Mouse (Mus musculus): ENCODE data around the gene Trak1.

Trak1 gene

DNA sequence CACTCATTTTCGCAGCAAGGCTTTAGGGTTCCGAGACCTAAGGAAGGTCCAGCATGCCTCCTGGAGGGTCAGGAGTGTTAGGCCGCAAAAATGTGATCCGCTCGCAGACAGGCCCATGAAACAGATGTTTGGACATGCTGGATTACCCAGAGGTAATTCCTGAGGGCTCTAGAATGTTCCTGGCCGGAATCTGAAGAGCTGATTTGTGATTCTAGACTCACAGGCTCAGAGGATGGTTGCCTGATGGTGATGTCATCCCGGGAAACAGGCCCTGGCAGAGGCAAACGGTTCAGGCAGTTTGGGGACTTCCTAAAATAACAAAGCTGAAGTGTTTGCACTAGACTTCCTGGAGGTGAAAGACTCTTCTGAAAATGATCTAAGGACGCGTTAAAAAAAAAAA is 50.7 kb downstream of the Trak1 start:
- in situ Hi-C loops (cut with MboI, MseI) = no loop called here

DNA sequence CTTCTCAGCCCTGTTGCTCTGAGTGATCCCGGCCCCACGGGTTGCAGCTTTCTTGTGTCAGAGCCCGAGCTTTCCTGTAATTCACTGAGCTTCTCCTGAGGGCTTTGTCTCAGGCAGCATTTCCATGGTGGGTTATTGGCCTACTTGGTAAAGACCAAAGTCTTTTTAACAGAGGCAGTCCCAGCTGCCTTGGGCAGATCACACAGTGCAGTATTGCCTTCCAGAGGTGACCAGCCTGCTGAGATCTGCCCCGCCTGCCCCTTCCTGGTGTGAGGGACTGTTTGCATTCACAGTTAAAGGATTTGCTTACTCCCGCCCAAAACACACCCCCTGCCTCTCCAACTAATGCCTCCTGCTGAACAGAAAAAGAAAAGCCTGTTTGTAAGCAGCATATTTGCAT is 51.2 kb downstream of the Trak1 start:
- in situ Hi-C loops (cut with MboI, MseI) = no loop called here

DNA sequence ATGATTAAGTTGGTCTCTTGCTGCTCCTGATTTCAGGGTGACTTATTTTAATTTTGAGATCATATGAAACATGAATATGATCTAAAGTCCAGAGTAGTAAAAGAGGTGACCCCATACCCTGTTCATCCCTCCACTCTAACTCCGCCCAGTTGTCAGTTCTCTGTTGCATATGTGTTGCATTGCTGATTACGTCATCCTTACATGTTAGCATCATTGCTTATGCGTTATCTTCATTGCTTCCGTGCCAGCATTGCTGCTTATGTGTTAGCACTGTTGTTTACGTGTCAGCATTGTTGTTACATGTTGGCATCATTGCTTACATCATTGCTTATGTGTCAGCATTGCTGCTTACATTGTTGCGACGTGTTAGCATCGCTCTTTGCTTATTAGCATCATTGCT is 51.8 kb downstream of the Trak1 start:
- in situ Hi-C loops (cut with MboI, MseI) = no loop called here

DNA sequence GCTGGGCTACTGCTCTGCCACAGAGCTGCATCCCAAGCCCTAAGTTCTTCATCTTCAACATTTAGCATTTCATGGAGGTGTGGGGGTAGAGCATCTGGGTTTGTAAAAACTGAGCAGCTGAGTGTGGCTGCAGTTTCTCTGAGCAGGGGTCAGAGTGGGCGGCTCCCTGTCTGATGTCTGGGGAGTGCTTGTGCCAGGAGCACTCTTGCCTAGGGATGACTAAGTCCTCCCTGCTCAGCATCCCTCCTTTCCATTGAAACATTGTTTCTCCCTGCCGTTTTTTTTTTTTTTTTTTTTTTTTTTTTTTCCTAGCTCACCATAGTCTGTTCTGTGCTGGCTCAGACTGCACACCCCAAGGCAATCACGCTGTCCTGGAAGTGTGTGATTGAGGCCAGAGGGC is 53.3 kb downstream of the Trak1 start:
- in situ Hi-C loops (cut with MboI, MseI) = no loop called here

DNA sequence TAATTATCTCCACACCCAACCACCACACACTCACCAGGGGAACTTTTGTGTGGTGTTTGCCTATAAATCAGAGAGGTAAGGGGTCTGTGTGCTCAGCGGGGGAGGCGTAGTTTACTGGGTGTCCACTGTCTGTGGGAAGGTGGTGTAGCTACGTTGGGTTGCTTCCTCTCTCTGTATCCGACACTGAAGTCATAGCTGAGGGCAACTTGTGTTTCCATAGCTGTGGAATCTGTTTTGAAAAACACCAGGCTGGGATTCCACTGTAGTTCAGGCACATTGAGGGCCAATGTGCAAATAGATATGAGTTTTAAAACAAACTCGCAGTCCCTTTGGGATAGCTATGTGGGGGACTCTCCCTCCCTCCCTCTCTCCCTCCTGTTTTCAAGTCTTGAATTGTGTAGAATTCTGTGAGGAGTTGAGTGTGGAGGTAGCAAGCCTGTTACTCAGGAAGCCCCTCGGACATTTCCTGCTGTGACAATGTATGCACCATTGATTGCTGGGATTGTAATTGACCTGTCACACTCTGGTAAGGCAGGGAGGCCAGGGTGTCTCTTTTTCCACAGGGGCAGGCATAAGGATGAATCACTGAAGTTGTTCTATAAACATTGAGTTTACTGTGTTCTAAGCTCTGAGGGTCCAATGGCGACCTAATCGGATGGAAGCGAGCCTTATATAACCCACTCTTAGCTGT is 54.2 kb downstream of the Trak1 start:
- in situ Hi-C loops (cut with MboI, MseI) = no loop called here

DNA sequence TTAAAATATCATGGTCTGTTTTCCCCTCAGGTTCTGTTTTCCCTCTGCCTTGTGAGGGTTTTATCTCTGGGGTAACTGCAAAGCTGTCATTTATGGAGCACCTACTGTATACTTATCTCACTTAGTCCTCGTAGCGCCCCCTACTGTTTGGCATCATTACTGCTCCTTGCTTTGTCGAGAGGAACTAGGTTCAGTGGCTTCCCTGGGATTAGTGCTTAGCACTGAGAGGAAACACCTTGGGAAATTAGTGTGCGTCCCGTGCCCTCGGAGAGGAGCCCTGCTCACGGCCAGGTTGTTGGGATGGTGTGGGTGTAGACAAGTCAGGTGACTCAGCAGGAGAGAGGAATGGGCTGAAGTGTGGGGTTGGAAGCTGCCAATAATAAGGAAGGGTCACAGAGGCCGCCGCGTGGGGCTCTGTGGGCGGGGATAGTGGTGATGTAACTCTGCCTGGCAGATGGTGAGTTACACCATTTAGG is 54.9 kb downstream of the Trak1 start:
- in situ Hi-C loops (cut with MboI, MseI) = no loop called here

DNA sequence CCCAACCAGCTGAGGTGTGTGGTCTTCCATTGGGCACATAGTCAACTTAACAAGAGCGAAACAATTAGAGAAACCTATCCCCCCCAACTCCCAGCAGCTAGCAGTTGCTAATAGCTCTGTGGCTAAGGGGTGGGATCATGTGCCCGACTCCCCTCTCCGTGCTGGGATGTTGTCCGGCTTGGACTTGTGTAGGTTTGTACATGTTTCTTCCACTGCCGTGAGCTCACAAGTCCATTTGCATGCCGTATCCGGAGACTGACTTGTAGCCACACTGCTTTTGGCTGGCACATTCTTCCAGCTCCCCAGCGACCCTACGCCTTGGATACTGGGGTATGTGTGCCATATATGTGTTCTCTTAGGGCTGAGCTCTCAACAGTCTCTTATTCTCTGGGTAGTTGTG is 55.4 kb downstream of the Trak1 start:
- in situ Hi-C loops (cut with MboI, MseI) = no loop called here

DNA sequence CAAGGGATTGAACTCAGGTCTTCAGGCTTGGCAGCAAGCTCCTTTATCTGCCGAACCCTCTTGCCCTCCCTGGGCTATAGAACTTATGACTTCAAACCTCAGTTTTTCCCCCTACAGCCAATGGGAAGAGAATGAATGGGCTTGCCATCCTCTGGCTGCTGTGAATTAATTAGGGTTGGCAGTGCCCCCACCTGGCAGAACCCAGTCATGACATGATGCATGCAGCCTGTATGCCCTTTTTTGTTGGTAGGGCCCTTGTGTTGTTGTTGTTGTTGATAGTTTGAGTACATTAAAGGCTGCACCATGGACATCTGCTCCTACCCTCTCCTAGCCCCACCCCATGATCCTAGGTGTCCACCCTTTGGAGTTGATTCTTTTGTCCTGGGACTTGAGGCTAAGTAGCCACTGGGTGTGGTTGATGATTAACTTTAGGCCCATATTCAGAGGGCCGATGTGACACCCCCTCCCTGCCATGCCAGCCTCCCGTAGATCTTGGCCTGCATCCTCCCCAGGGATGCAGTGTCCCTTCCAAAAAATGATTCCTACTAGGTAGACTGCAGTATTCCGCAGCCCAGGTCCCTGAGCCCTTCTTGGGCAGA is 57.6 kb downstream of the Trak1 start:
- in situ Hi-C loops (cut with MboI, MseI) = no loop called here

DNA sequence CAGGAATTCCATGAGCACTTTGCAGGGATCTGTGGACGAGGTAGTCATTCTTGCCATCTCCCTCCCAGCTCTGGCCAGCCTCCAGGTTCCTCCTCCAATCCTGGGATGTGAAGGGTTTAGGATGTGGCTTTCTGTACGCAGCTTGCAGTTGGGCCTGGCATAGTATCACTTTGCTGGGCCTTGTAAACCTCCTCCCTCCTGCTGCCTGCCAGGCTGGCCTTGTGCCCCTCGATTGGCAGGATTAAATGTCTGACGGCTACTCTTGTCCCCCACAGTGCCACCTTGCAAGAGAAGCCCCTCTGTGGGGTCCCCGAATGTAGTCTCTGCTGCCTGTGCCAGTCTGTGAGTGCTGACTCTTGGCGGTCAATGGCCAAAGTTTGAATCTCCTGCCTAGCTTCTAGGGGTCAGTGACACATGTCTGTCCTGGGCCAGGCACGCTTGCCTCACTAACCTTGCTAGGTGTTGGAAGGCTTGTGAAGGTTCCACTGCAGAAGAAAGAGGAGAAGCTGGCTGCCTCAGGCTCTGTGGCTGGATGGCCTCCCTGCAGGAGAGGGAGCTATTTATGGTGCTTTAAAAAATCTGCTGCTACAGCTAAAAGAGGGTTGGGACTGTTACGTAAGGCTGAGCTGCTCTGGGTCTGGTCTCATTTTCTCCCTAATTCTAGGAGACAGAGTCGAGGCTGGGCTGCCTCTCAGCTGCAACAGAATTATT is 58.3 kb downstream of the Trak1 start:
- in situ Hi-C loops (cut with MboI, MseI) = no loop called here

DNA sequence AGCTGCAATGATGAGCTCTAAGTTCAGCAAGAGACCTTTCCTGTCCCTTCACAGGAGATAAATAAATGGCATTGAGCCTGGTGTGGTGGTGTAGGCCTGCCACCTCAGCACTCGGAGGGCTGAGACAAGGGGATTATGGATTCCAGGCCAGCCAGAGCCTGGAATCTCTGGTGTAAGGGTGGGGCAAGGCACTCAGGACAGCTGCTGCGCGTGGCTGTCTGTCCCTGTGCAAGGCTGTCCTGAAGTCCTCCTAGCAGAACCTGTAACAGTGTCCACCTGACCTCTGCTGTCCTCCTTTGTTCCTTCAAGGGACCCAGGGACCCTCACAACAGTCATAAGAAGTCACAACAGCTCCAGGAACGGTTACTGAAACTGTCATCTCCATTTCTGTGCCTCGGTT is 59.8 kb downstream of the Trak1 start:
- in situ Hi-C loops (cut with MboI, MseI) = no loop called here

DNA sequence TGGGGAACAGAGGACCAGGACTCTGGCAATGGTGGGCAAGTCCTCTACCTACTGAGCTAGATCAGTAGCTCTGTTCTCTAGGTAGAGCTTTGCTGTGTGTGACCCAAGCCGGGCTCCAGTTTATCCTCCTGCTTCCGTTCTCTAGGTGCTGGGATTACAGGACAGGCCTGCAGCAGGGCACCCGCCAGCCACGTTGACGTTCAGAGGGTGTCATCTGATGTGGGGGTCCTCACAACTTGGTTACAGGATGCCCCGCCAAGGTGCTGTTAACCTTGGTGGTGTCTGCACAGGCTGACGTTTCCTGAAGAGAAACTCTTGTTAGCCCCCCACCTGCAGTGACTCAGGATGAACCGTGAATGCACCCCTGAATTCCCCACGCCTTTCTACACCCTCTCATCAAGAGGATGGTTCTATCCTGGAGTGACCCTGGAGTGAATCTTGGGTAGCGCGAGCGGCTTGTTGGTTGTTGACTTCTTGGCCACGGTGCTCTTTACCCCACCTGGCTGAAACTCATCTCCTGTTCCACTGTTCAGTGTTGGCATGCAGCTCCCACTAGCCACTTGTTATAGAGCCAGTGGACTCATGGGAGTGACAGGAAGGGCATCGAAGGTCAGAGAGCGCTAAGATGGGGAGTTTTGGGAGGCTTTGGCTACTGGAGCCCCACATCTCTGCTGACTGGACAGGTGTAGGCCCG is 60.4 kb downstream of the Trak1 start:
- in situ Hi-C loops (cut with MboI, MseI) = no loop called here

DNA sequence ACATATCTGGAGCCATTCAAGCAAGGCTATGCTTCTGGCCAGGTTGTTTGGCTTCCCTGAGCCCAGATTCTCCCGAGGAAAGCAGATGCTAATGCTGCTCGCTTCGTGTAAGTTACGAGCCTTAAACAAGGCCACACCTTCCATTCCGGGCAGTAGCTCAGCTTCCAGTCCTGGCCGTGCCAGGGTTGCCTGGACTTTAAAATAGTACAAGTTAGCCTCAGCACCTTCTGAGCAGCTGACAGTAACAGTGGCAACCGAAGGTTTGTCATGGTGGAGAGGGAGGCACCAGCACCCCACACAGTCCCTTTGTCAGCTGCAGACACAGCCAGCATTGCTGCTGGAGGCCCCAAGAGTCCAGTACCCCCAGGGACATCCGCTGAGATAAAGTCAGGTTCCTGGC is 61.1 kb downstream of the Trak1 start:
- in situ Hi-C loops (cut with MboI, MseI) = no loop called here

DNA sequence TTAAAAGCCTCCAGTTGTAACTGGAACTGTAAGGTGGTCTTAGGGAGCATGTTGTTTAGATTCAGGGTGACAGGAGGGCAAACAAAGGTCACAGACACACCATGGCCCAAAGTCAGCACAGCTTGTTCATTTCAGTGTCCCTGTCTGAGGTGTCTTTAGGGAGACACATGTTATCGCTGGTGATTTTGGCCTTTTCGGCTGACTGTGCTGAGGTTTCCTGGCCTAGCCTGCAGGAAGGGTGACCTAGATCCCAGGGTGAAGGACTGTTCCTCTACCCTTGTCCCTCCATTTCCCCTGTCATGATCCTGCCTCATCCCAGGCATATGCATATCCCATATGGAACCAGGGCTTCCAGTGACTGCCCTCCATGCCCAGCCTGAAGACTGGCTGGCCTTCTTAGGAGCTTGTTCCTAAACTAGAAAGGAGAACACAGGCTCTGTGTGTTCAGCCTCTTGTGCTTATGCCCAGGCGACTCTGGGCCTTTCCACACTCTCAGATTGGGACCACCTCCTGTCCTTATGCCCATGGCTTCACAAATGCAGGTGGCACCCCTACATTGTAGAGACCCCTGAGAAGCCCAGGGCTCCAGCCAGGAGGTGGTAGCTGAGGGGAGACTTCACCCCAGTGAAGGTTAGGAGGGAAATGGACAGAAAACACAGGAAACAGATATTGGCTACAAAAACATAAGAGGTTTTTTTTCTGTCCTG is 62.1 kb downstream of the Trak1 start:
- in situ Hi-C loops (cut with MboI, MseI) = no loop called here

DNA sequence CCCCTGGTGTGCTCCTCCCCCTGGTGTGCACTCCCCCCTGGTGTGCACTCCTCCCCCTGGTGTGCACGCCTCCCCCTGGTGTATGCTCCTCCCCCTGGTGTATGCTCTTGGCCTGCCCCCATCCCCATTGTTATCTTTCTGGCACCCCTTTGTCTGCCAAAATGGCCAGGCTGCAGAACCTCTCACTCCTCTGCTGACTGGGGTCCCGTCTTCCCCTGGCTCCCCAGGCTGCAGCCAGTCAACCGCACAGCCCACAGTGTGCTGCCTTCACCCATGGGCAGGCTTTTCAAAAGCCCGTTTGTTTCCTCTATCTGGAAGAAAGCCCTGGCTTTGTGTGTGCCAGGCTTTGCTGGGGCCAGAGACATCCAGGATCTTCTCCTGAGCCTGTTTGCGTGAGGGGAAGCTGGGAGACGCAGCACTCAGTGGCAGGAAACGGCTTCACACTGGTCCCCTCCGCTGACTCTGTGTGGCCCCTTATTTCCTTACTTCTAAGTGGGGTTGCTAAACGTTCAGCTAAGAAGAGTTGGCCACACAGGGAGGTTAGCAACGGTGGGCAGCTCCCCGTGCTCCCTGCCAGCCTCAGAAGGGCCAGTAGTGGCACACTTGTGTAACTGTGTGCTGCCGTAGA is 63.1 kb downstream of the Trak1 start:
- in situ Hi-C loops (cut with MboI, MseI) = loop anchor here (5.0 kb wide), 1 partner anchor 73 kb away; no protein-coding TSS in a partner anchor

DNA sequence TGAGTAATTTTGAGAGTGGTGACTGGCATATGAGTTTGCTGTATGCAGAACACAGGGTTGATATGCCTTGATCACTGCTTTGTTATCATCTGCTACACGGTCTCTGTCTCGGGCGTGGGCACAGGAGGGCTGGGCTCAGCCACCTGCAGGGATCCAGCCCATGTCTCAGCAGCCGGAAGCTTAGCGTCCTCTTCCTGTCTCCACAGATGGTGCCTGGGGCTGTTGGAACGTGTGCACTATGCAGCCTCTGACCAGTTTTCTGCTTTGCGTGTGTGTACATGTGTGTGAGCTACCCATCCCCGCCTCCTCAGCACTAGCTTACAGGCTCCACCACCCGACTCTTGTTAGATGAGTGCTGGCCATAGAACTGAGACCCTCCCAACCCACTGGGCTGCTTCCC is 63.7 kb downstream of the Trak1 start:
- in situ Hi-C loops (cut with MboI, MseI) = loop anchor here (5.0 kb wide), 1 partner anchor 74 kb away; no protein-coding TSS in a partner anchor

DNA sequence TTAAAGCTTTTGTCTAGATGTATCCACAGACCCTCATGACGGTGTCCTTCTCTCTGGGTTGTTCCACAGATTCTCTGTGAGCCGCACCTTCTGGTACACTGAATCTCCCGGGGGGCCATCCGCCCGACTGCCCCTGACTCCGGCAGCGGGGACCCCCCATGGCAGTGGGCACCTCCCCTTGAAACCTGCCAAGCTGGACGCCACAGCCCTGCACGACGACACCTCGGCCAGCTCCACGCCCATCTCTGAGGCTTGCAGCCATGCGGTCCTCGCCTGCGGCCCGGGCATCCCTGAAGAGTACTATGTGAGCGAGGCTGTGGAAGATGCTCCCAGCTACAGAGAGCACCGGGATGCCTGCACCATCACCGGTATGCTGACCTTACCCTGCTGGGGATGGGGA is 66.6 kb downstream of the Trak1 start:
- in situ Hi-C loops (cut with MboI, MseI) = loop anchor here (5.0 kb wide), 1 partner anchor 77 kb away; no protein-coding TSS in a partner anchor

DNA sequence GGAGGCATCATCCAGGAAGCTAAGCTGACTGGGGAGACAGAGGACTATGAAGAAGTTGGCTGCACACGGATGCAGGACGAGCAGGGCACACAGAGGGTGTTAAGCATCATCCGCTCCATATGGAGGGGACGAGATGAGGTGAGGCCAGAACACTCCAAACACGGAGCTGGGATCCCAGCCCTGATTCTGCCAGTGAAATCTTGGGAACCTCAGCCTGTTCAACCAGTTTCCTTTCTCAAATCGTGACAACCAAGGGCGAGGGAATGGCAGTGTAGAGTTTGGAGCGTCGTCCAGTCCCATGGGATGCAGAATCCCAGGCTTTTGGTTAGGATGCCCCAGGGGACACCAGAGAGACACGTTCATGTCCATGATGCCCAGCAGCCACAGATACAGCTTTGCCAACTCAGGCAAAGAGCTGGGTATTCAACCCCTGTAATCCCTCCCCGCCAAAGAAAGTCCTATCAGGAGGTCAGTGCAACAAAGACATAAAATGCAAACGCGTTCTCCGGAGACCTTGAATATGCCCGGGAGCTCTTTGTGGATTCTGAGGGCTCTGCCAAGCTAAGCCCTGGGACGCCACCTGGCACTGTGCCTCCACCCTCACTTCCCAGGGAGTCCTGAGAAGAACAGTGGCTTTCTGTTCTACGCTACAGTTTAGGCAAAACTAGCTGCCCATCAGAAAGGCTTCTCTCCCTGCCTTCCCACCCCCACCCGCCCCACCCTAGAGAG is 69.0 kb downstream of the Trak1 start:
- in situ Hi-C loops (cut with MboI, MseI) = no loop called here

DNA sequence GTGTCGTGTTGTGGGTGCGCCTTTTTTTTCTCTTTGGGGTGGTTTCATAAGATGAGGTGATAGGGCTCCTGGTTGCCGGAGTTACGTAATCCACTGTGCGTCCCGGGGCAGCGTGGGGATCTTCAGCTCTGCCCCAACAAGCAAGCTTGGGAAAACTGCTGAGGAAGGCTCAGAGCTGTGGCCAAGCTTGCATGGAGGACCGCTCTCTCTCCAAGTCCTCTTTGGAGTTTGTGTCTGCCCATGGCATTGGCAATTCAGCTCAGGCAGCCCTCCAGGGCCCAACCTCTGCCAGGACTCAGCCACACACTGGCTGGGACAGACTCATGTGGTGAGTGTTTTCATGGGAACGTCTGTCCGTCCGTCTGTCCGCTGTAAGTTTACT is 69.6 kb downstream of the Trak1 start:
- in situ Hi-C loops (cut with MboI, MseI) = no loop called here

DNA sequence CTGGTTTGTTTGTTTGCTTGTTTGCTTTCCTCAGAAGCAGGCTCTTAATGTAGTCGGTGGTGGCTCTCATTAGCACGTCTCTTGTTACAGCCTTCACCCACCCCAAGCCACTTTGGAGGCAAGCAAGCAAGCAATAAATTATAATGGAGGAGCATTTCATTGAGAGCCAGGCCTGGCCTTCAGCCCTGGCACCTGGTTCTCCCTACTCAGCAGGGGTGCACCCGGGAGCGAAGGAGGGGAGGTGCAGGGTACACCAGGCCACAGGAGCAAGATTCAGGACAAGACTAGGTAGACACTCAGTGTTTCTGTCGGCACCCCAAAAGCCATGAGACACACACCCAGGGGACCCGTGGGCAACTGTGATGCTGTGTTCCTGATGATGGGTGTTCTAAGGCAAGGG is 72.3 kb downstream of the Trak1 start:
- in situ Hi-C loops (cut with MboI, MseI) = no loop called here

DNA sequence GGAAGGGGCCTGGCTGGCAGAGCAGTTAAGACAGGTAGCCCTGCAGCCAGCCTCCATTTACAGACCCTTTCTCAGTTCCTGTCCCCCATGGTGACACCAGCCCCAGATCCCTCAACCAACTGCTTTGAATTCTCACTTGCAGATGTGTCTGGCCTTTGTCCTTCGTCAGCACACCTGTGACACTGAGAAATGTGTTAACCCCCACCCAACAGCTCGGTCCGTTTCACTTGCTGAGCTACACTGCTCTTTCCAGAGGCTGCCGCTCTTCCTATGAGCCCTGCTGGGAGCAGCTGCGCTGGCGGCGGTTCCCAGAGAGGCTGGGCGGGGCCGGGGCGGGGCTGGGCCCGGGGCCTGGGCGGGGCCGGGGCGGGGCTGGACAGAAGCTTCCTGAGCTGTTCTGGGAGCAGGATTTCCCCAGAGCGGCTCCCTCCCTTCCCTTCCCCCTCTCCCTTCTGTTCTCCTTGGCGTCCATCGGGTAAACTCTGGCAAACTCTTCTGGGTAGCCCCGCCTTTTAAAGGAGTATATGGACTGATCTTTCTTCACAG is 74.1 kb downstream of the Trak1 start:
- in situ Hi-C loops (cut with MboI, MseI) = no loop called here
